Mouse (Mus musculus) liver, postnatal 0 days (tissue): ENCODE measurements around the gene Psenen.

Experiments
- CTCF ChIP-seq: sonication (generic); IDR thresholded peaks from 2 replicates; pipeline ENCODE4 v1.5.1; 2016; ENCODE audit warnings: antibody characterized with exemption, low read depth
- EP300 ChIP-seq: IDR thresholded peaks from 2 replicates; pipeline ENCODE4 v1.6.1; 2016; ENCODE audit warnings: antibody characterized with exemption, low read depth, mild to moderate bottlenecking

DNA sequence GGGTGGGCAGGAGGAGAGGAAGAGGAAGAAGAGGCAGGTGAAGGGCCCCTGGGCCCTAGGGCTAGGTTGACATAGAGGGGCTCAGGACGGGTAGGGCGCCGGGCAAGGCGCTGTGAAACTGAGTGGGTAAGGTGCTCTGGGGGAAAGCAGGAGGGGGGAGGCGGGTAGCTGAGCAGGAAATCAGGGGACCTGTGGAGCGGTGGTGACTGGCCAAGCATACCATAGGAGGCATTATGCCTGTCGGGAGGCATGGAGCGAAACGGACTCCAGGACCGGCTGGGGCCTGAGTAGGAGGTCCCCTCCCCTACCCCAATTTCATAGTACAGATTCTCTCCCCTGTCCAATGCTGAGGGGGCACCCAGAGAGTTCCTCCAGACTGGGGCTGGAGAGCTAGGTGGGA, 40.6 kb downstream of the Psenen start:
- no peak for TF ChIP-seq CTCF
- no peak for TF ChIP-seq EP300
